Mouse (Mus musculus) urinary bladder, postnatal 25 days (tissue): ENCODE results near the gene Mapkapk2.

Source experiments
- DNase-seq: peaks from one replicate; pipeline ENCODE4 v3.0.0; 2022; ENCODE audit warnings: low spot score

Gene Mapkapk2

GRCm38 (mm10) chr1:131080686-131081085, 16.9 kb downstream of the Mapkapk2 start:
- no peak for DNase-seq

- DNase-seq = no peak
Measured at GRCm38 (mm10) chr1:131079762-131080161, 17.9 kb downstream of the Mapkapk2 start.

GRCm38 (mm10) chr1:131078761-131079330, 18.8 kb downstream of the Mapkapk2 start:
- no peak for DNase-seq

DNA sequence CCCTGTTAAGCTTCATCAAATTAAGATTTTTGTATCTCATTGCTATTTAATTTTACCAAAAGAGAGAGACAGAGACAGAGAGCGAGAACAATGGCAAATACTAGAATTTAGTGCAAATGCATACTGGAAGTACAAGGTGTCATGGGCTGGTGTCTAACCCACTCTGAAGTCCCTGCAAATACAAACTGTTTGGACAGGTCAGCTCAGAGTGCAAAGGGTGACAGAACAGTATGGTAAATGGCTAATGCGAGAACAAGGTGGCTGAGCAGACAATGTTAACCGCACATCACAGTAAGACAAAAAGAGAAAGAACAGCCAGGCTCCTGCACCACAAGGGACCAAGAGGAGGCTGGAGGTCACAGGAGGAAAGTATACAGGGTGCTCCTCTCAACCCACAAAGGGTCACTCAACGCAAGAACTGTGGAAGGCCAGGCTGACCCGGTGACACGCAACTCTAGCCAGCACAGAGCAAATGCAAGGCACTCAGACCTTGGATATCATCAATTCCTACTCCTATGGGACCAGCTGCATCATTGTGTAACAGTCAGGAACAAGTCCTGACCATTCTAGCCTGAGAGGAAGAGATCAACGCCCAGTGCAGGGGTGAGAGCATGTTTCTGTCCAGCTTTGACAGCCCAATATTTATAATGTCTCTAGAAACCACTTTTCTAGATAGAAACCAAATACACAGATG, 22.4 kb downstream of the Mapkapk2 start:
- DNase-seq = no peak

DNA sequence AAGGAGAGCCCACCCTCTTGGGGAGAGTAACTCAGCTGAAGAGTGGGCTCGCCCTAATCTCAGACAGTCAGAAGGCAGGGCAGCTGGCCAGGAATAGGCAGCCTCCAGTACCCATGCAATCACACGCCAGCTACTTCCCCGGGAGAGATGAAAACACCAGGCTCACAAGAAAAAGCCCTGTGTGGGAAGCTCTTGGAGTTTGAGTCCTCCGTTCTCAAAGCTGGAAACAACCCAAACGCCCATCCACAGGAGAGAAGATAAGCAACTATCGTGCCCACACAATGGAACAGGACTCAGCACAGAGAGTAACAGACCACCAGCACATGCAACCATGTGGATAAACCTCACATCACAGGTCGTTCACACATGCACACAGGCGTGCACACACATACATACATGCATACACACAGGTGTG, 23.1 kb downstream of the Mapkapk2 start:
- no peak for DNase-seq

GRCm38 (mm10) chr1:131072376-131072990, 25.1 kb downstream of the Mapkapk2 start:
- no peak for DNase-seq

DNA sequence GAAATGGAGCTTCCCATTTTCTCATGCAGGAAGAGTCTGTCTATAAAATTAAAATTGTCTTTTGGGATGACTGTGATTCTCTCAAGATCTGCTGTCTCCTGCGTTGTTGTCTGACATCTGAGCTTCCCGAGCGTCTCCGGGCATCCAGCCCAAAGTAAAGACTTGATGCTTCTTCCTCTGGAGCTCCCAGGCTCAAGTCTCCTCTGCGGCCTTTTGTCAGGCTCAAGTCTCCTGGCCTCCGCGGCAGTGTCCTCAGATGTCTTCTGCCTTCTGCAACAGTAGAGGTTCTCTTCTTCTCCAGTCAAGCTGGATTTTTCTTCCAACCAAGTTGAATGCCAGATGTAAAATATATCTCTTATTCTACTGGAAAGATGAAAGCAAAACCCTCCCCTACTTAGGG, 28.6 kb downstream of the Mapkapk2 start:
- DNase-seq = no peak

DNA sequence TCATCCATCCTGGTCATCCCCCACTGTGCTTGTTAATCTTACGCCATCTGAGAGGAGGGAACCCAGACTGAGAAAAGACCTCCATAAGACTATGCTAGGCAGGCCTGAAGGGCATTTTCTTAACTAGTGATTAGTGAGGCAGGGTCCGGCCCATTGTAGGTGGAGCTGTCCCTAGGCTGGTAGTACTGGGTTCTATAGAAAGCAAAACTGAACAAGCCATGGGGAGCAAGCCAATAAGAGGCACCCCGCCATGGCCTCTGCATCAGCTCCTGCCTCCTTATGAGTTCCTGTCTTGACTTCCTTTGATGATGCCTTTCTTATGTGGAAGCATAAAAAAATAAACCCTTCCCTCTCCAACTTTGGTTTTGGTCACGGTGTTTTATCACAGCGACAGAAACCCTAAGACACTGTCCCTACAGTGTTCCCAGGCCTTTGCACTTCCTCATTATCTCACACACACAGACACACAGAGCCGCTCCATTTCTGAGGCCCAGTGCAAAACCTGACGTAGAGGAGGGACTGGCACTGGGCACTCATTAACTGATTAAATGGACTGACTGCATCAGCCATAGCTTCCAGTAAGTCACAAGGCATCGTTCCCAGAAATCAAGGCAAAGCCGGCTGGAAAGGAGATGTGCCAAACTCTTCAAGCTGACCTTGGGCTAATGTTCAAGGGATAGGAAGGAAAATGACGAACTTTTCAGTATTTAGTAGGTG, 29.5 kb downstream of the Mapkapk2 start:
- DNase-seq = no peak

DNA sequence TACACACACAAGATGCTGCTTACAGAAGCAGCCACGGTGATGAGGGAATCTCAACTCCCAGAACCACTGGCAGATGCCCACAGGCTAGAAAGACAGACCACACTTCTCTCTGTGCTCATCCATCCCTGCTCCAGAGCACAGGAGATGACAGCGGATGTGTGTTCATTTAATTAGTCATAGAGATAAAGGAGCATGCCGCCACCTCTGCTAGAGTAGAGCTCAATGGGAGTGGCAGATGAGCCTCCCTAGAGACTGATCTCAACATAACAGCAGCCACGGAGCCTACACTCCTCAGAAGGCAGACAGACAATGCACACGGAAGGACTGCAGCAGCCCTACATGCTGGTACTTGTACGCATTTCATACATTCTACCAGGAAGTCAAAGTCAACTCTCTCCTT, 33.4 kb downstream of the Mapkapk2 start:
- DNase-seq = no peak

GRCm38 (mm10) chr1:131062821-131063220, 34.8 kb downstream of the Mapkapk2 start:
- DNase-seq = no peak

DNA sequence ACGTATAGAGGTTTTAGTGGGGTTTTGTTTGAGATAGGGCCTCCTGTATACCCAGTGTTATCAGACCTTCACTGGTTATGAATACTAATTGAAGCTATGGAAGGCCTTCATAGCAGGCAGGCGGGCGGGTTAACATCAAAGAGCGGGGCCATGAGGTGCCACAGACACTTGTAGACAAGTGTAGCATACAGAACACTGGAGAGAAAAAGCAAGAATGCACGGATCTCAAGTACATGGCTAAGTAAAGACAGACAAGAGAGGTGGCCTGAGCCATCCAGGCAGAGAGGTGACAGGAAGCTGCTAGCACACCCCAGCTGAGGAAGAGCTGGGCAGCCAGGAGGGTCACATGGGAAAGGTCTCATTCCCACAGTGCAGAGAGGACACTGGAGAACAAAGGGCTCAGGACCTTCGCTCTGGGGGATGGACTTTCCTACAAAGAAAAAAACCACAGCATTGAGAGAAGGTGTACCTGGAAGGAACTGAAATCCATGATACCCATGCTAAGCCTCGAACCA, 35.8 kb downstream of the Mapkapk2 start:
- no peak for DNase-seq

GRCm38 (mm10) chr1:131060290-131061253, 37.1 kb downstream of the Mapkapk2 start:
- DNase-seq = no peak

DNA sequence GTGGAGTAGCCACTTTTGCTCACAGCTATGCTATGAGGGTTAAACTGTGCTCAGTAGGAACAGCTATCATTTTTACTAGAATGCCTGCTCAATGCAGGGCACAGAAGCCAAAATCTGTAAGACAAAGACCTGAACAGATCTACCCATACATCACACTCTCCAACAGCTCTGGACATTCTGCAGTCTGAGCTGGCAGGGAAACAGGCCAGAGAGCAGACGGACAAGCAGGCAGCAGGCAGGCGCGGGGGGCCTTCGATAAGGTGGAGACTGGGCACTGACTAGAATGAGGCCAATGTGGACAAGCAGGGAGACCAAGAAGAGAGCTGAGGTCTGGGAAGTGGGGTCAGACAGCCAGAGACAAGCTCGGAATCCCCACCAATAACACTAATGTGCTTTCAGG, 37.8 kb downstream of the Mapkapk2 start:
- DNase-seq = no peak

DNA sequence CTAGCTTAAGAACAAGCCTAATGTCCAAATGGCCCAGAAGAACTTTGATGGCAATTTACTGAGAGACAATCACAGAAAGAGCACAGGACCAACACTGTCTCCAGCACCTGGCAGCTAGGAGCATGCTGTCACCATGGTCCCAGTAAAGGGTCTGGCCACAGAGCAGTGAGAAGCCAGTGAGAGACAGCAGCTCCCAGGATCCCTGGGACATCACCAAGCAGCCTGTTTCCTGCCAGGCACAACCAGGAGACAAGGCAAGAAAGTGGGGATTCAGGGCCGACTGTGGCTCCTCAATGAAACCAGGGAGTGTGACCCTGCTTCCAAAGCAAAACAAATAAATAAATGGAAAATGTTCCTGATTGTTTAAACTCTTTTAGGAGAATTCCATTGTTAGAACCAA, 38.2 kb downstream of the Mapkapk2 start:
- no peak for DNase-seq

GRCm38 (mm10) chr1:131058431-131058830, 39.2 kb downstream of the Mapkapk2 start:
- no peak for DNase-seq

GRCm38 (mm10) chr1:131054251-131054650, 43.4 kb downstream of the Mapkapk2 start:
- no peak for DNase-seq

- no peak for DNase-seq
Measured at GRCm38 (mm10) chr1:131053656-131054055, 44.0 kb downstream of the Mapkapk2 start.

DNA sequence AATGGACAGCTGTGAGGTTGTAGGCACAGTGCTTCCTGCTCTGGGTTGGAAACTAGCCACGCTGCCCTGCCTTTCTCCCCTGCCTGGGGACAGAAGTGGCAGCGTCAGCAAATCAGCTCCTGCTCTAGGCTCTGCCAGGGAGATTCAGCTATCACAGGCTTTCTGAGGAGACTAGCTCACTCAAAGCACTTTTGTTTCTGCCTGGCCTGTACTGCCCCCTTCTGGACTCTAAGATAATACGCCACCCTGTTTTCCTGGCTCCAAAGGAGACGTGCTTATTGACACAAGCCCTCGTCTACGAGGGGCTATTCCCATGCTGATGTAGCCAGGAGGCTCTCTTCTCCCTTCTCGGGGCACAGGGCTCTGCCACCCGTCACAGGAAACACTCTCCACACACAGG, 44.4 kb downstream of the Mapkapk2 start:
- no peak for DNase-seq

- no peak for DNase-seq
Measured at GRCm38 (mm10) chr1:131051073-131051472, 46.6 kb downstream of the Mapkapk2 start.

- DNase-seq = no peak
Measured at GRCm38 (mm10) chr1:131050617-131051016, 47.0 kb downstream of the Mapkapk2 start.

GRCm38 (mm10) chr1:131050011-131050410, 47.6 kb downstream of the Mapkapk2 start:
- no peak for DNase-seq
